Mouse (Mus musculus) hindbrain, embryonic 13.5 days (tissue): Measurements from ENCODE around the gene Zfyve27. TPM values are rescaled to one million over a fixed set of nuclear protein-coding genes. Genes with fewer than 3 reads are reported as not detected.
A peak's percentile ranks its signal among the peaks of the same experiment; 100 is the strongest.

Experiments
- ATAC-seq: fragments of 200-750 bp; cut with Nextera tagmentation; 2 replicates; pipeline ENCODE4 v1.8.0; 2017; ENCODE audit warnings: moderate TSS enrichment; ENCODE audit not compliant: low FRiP score
- H3K27ac ChIP-seq: fragments of 300-500 bp; sonication (generic); 2 replicates; pipeline ENCODE4 v1.5.1; 2015; ENCODE audit warnings: inconsistent platforms, mild to moderate bottlenecking, moderate library complexity
- H3K27me3 ChIP-seq: fragments of 300-500 bp; sonication (generic); 2 replicates; pipeline ENCODE4 v1.6.1; 2015; ENCODE audit warnings: mild to moderate bottlenecking, inconsistent platforms
- H3K36me3 ChIP-seq: fragments of 300-500 bp; sonication (generic); 2 replicates; pipeline ENCODE4 v1.6.1; 2015; ENCODE audit warnings: mild to moderate bottlenecking, inconsistent platforms
- H3K4me1 ChIP-seq: fragments of 300-500 bp; sonication (generic); replicated peaks from 2 replicates; pipeline ENCODE4 v1.6.1; 2015; ENCODE audit warnings: inconsistent platforms
- H3K4me2 ChIP-seq: fragments of 300-500 bp; sonication (generic); 2 replicates; pipeline ENCODE4 v1.6.1; 2015; ENCODE audit warnings: inconsistent platforms, mild to moderate bottlenecking, moderate library complexity
- H3K4me3 ChIP-seq: fragments of 300-500 bp; sonication (generic); 2 replicates; pipeline ENCODE4 v1.5.1; 2015; ENCODE audit warnings: mild to moderate bottlenecking, inconsistent platforms
- H3K9ac ChIP-seq: fragments of 300-500 bp; sonication (generic); 2 replicates; pipeline ENCODE4 v1.6.1; 2015; ENCODE audit warnings: mild to moderate bottlenecking, inconsistent platforms
- H3K9me3 ChIP-seq: fragments of 300-500 bp; sonication (generic); 2 replicates; pipeline ENCODE4 v1.6.1; 2016; ENCODE audit warnings: inconsistent platforms
- WGBS: fragments of 180-500 bp; shearing (Covaris S2); methylation state at CpG from one replicate; pipeline ENCODE4 v1.1.7; 2015; 5-methylcytosine and 5-hydroxymethylcytosine counted together
- polyA plus RNA-seq: library from polyadenylated mRNA; unstranded; fragments of >200 nt; fragmentation: Nextera tagmentation; extraction: Ambion mirVana; gene quantifications from 2 replicates; pipeline ENCODE4 v1.2.1, GENCODE M21; 2015

Gene Zfyve27
- polyA plus RNA-seq, 1 experiment from 2014 or later = 55.3 TPM

- no peak for ATAC-seq
- Histone ChIP-seq H3K27ac (no peak overlapping the region), H3K9me3 (no peaks in the 10 kb centered on the region), H3K36me3 (peaks cover 19% of the 10 kb centered on the region; the same call in 1 of the 2 replicates), H3K9ac (no peak overlapping the region), H3K4me2 (no peak overlapping the region), H3K4me3 (no peak overlapping the region), H3K27me3 (peaks cover 42% of the 10 kb centered on the region), H3K4me1 (peaks cover 20% of the 10 kb centered on the region)
- 69% methylated on average over 4 of the region's 4 CpGs for WGBS
Observed at GRCm38 (mm10) chr19:42197066-42197465, 33.3 kb downstream of the Zfyve27 start.

DNA sequence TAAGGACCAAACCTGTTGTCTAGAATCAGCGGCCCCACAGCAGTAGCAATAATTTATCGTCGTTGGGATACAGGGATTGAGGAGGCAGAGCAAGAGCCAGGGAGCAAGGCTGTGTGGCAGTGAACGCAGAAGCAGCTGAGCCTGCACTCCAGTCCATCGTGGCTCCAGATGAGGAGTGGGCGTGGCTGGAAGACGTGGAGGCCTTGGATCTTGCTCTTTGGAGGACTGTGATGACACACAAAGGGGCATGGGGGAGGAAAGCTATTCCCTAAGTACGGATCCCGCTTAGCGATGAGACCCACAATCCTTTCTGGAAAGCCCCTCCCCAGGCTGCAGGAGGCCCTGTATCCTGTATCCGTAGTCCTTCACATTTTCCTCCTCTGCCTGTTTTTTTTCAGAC is 34.3 kb downstream of the Zfyve27 start:
- Histone ChIP-seq H3K27me3 (peaks cover 52% of the 10 kb centered on the region), H3K9ac (no peak overlapping the region), H3K9me3 (no peaks in the 10 kb centered on the region), H3K36me3 (peaks cover 12% of the 10 kb centered on the region; the same call in 1 of the 2 replicates), H3K4me2 (no peak overlapping the region), H3K4me1 (peaks cover 24% of the 10 kb centered on the region), H3K4me3 (no peak overlapping the region), H3K27ac (no peak overlapping the region)
- whole genome bisulfite sequencing = 48% methylated on average over 11 of the region's 11 CpGs
- no peak for ATAC-seq

DNA sequence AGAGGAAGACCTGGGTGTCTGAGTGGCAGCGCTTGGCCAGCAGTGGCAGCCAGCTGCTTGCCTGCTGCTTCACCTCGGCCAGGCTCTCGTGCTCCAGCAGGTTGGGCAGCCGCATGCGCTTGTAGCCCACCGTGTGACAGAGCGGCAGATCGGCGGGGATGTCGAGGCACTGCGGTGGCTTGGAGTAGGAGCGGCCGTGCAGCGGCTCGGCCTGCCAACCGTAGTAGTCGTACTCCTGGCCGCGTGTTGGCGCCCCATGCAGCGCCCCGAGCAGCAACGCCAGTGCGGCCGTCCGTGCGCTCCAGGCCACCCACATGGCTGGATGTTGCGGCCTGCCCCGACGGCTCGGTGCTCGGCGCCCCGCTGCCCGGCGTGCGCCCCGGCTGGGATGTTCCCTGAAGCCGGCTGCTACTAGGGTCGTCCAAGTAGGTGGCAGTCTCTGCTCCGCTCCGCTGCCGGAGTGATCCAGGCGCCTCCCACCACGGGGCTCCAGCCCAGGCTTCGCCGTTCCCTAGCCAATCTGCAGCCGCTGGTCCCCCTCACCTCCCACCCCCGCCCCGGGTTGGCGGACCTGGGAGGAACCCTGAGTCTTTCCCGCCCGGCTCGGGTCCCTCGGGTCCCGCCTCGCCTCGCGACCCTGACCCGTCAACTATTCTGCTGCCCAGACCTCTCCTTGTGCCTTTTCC is 38.1 kb downstream of the Zfyve27 start, which contains the start of gene Sfrp5:
Sfrp5 (minus strand) TSS at position 557 of the 686 bp plus-strand sequence.
- peak; percentile 44; the same call in 1 of the 2 replicates for ATAC-seq
- H3K9ac ChIP-seq = peak within 1 kb of the TSS; percentile 58; the same call in 1 of the 2 replicates
- H3K36me3 ChIP-seq = no peaks in the 10 kb centered on the region
- peaks cover 27% of the 10 kb centered on the region for H3K4me1 ChIP-seq
- WGBS = under 1% methylated on average over 59 of the region's 60 CpGs
- peak within 1 kb of the TSS; percentile 37 for H3K4me3 ChIP-seq
- H3K27ac ChIP-seq = no peak within 1 kb of the TSS
- no peaks in the 10 kb centered on the region for H3K9me3 ChIP-seq
- peak within 1 kb of the TSS; percentile 54 for H3K4me2 ChIP-seq
- peaks cover 69% of the 10 kb centered on the region for H3K27me3 ChIP-seq

- peaks cover 69% of the 10 kb centered on the region for H3K27me3 ChIP-seq
- no peak for ATAC-seq
- no peaks in the 10 kb centered on the region for H3K9me3 ChIP-seq
- H3K36me3 ChIP-seq = no peaks in the 10 kb centered on the region
- H3K4me2 ChIP-seq = peak overlapping the region; percentile 54
- WGBS = 46% methylated on average over 8 of the region's 8 CpGs
- H3K4me1 ChIP-seq = peaks cover 27% of the 10 kb centered on the region
- no peak overlapping the region for H3K27ac ChIP-seq
- peak overlapping the region; percentile 37; the same call in 1 of the 2 replicates for H3K4me3 ChIP-seq
- H3K9ac ChIP-seq = no peak overlapping the region
Observed at GRCm38 (mm10) chr19:42202467-42202866, 38.7 kb downstream of the Zfyve27 start.

DNA sequence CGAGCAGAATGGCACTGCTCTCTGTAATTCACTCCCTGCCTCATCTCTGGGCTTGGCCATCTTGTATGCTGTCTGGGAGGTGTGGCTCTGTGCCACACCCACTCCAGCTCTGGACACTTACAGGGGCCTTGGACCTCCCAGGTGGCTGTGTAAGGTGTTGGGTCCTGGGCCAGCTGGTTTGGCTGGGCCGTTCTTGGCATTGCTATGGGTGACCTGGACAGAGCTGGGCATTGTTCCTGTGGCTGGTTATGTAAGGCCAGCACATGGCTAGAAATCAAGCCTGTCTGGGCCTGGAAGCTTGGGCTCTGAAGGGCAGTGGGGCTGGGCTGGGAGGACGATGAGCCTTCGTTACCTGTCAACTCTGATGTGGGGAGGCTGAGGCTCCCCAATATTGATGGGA is 40.6 kb downstream of the Zfyve27 start:
- no peak for ATAC-seq
- Histone ChIP-seq H3K9me3 (no peaks in the 10 kb centered on the region), H3K4me1 (peaks cover 29% of the 10 kb centered on the region), H3K27ac (peak overlapping the region; percentile 48; the same call in 1 of the 2 replicates), H3K4me2 (no peak overlapping the region), H3K27me3 (peaks cover 57% of the 10 kb centered on the region), H3K9ac (no peak overlapping the region), H3K4me3 (no peak overlapping the region), H3K36me3 (no peaks in the 10 kb centered on the region)
- WGBS = 93% methylated on average over 4 of the region's 4 CpGs

- ATAC-seq = no peak
- H3K4me2 ChIP-seq = no peak overlapping the region
- H3K27ac ChIP-seq = no peak overlapping the region
- H3K36me3 ChIP-seq = no peaks in the 10 kb centered on the region
- H3K4me1 ChIP-seq = peaks cover 31% of the 10 kb centered on the region
- no peak overlapping the region for H3K9ac ChIP-seq
- H3K4me3 ChIP-seq = no peak overlapping the region
- no peaks in the 10 kb centered on the region for H3K9me3 ChIP-seq
- WGBS = 67% methylated on average over 8 of the region's 8 CpGs
- peaks cover 48% of the 10 kb centered on the region for H3K27me3 ChIP-seq
Observed at GRCm38 (mm10) chr19:42205201-42205600, 41.5 kb downstream of the Zfyve27 start.

GRCm38 (mm10) chr19:42209485-42209884 is 45.7 kb downstream of the Zfyve27 start:
- Histone ChIP-seq H3K9ac (no peak overlapping the region), H3K27me3 (peaks cover 5% of the 10 kb centered on the region), H3K4me1 (peaks cover 11% of the 10 kb centered on the region), H3K36me3 (no peaks in the 10 kb centered on the region), H3K4me2 (no peak overlapping the region), H3K9me3 (no peaks in the 10 kb centered on the region), H3K27ac (no peak overlapping the region), H3K4me3 (no peak overlapping the region)
- WGBS = 50% methylated on average over 7 of the region's 7 CpGs
- 0 out of 2 replicates have a peak, but pooled peaks have one; percentile 43 for ATAC-seq

DNA sequence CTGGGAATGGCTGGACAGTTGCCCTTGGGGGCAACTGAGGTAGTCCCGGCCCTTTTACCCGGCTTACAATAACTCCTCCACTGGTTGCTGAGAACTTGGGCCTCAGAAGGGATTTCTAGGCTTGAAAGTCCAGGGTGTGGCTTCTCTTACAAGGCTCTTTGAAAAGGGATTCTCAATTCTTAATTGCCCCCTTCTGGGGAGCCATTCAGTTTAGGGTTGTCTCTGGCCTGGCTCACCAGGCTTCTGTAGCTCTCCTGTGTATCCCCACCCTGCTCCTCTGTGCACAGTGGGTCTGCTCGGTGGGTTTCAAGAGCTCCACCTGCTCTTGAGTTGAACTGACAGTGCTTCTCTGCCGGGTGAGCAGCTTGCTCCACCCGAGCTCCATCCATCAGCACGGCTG is 46.2 kb downstream of the Zfyve27 start:
- ATAC-seq = 0 out of 2 replicates have a peak, but pooled peaks have one; percentile 3
- Histone ChIP-seq H3K9ac (no peak overlapping the region), H3K36me3 (no peaks in the 10 kb centered on the region), H3K27ac (no peak overlapping the region), H3K27me3 (peaks cover 3% of the 10 kb centered on the region; the same call in 1 of the 2 replicates), H3K9me3 (no peaks in the 10 kb centered on the region), H3K4me3 (no peak overlapping the region), H3K4me1 (peaks cover 9% of the 10 kb centered on the region), H3K4me2 (no peak overlapping the region)
- WGBS = 60% methylated on average over 6 of the region's 6 CpGs

- H3K9me3 ChIP-seq = no peaks in the 10 kb centered on the region
- WGBS = 29% methylated on average over 8 of the region's 8 CpGs
Observed at GRCm38 (mm10) chr19:42211936-42212335, 48.2 kb downstream of the Zfyve27 start.

GRCm38 (mm10) chr19:42214601-42215000 is 50.9 kb downstream of the Zfyve27 start:
- Histone ChIP-seq H3K4me2 (no peak overlapping the region), H3K36me3 (no peaks in the 10 kb centered on the region), H3K27ac (no peak overlapping the region), H3K9ac (no peak overlapping the region), H3K9me3 (no peaks in the 10 kb centered on the region), H3K4me1 (peaks cover 3% of the 10 kb centered on the region), H3K4me3 (no peak overlapping the region), H3K27me3 (no peaks in the 10 kb centered on the region)
- no peak for ATAC-seq
- 69% methylated on average over 2 of the region's 2 CpGs for WGBS

More at GRCm38 (mm10) chr19:42211936-42212335, 48.2 kb downstream of the Zfyve27 start:
- Histone ChIP-seq H3K4me2 (no peak overlapping the region), H3K9ac (no peak overlapping the region), H3K27ac (no peak overlapping the region), H3K4me3 (no peak overlapping the region), H3K4me1 (peaks cover 9% of the 10 kb centered on the region), H3K27me3 (peaks cover 3% of the 10 kb centered on the region; the same call in 1 of the 2 replicates), H3K36me3 (no peaks in the 10 kb centered on the region)
- no peak for ATAC-seq

DNA sequence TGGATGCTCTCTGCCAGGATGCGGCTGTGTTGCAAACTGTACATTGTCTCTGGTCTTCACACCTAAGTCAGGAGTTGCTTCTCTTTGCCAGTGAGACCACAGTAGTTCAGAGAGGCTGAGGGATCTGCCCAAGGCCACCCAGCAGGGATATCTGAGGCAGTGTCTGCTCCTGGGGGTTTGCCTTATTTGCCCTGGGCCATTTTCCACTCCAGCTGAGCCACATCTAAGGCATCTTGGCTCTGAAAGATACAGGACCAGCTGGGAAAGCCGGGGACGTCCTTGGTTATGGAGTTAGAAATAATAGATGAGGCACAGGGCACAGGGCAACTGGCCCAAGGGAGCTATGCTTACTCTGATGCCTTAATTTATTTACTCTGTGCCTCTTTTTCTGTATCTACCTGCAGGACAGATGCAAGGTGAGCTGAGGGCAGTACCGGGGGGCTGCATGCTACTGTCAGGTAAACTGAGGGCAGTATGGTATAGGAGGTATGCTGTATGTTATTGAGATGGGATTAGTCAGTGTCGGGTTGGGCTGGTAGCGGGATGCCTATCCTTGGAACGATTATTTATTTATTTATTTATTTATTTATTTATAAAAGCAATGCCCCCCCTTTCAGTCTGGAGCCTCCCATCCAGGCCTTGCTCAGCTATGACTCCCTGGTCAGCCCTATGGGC is 53.1 kb downstream of the Zfyve27 start:
- peak; percentile 43; the same call in 1 of the 2 replicates for ATAC-seq
- Histone ChIP-seq H3K4me2 (no peak overlapping the region), H3K27ac (no peak overlapping the region), H3K4me3 (no peak overlapping the region), H3K9ac (no peak overlapping the region), H3K36me3 (no peaks in the 10 kb centered on the region), H3K4me1 (no peaks in the 10 kb centered on the region), H3K9me3 (no peaks in the 10 kb centered on the region), H3K27me3 (no peaks in the 10 kb centered on the region)
- 72% methylated on average over 7 of the region's 7 CpGs for WGBS

DNA sequence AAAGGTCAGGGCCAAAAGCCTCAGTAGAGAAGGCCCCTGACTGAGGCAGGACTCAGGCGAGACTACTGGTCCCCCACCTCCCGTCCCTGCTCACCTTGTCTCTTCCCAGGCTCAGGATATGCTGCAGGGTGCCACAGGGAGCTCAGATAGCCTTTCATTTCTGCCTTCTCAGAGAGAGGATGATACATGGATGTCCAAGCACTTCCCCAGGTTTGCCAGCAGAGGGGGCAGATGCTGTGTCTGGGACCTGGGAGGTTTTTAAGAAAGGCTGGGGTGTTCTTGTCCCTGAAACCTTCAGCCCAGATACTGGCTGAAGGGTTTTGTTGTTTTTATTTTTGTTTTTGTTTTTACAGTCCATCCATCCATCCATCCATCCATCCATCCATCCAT is 53.6 kb downstream of the Zfyve27 start:
- Histone ChIP-seq H3K27me3 (no peaks in the 10 kb centered on the region), H3K27ac (no peak overlapping the region), H3K4me3 (no peak overlapping the region), H3K4me2 (no peak overlapping the region), H3K9ac (no peak overlapping the region), H3K4me1 (no peaks in the 10 kb centered on the region), H3K36me3 (no peaks in the 10 kb centered on the region), H3K9me3 (no peaks in the 10 kb centered on the region)
- 11% methylated on average over 2 of the region's 2 CpGs for WGBS
- peak; percentile 66; the same call in 1 of the 2 replicates for ATAC-seq
